11 mouse cellular contexts compared by ENCODE assay signal in genomic region chr11:98580301-98581121, GRCm38 (mm10). TPM values are rescaled to one million over a fixed set of nuclear protein-coding genes. Genes with fewer than 3 reads are reported as not detected.
DNase-seq lines count a peak whose midpoint lies in the region; ATAC-seq lines count a peak whose summit lies in the region.
"Had no signal": no experiment of that assay in that cellular context is flagged by ENCODE, and none has a peak within 500 bp of the region (broad histone marks: within the 10 kb centered on the region; RNA-seq: fewer than 3 reads in every experiment).

No protein-coding gene starts in this region.

- DNase-seq in embryonic facial prominence, embryonic 10.5 days (ENCODE audit: low spot score), result no peak
- peak; percentile 47 for DNase-seq in ovary, postnatal 36 days (ENCODE audit: low spot score)
- DNase-seq in ovary, postnatal 14 days (ENCODE audit: low spot score), result no peak
- DNase-seq in liver, embryonic 11.5 days (ENCODE audit: low spot score), result no peak
- DNase-seq in left cerebral cortex, adult 11 months (ENCODE audit: low spot score), result no peak
- no peak for DNase-seq in embryo, embryonic 10 days (ENCODE audit: low spot score)
- DNase-seq: B cell, adult 2 months had no signal

- H3K9me3 ChIP-seq in embryonic facial prominence, embryonic 13.5 days, result no peaks in the 10 kb centered on the region
- no peaks in the 10 kb centered on the region for H3K9me3 ChIP-seq in embryonic facial prominence, embryonic 10.5 days
- H3K9me3 ChIP-seq in liver, embryonic 11.5 days (ENCODE audit: control insufficient read depth, low read length), result no peaks in the 10 kb centered on the region
- H3K9me3 ChIP-seq: embryonic facial prominence, embryonic 12.5 days had no signal

- H3K36me3 ChIP-seq in embryonic facial prominence, embryonic 13.5 days, result peaks cover 42% of the 10 kb centered on the region
- H3K36me3 ChIP-seq in embryonic facial prominence, embryonic 10.5 days (replicated peaks), result peaks cover 48% of the 10 kb centered on the region
- peaks cover 10% of the 10 kb centered on the region; the same call in 1 of the 2 replicates for H3K36me3 ChIP-seq in liver, embryonic 11.5 days (ENCODE audit: control insufficient read depth, insufficient read depth, low read length)

- no peaks in the 10 kb centered on the region for H3K27me3 ChIP-seq in embryonic facial prominence, embryonic 13.5 days
- H3K27me3 ChIP-seq in embryonic facial prominence, embryonic 10.5 days (replicated peaks; ENCODE audit: low read depth, poor library complexity, severe bottlenecking), result no peaks in the 10 kb centered on the region
- no peaks in the 10 kb centered on the region for H3K27me3 ChIP-seq in liver, embryonic 11.5 days (replicated peaks; ENCODE audit: control insufficient read depth, insufficient read depth, low read length)
- H3K27me3 ChIP-seq: embryonic facial prominence, embryonic 12.5 days had no signal

- no peak for ATAC-seq in embryonic facial prominence, embryonic 13.5 days (ENCODE audit: insufficient number of reproducible peaks, insufficient read depth, low FRiP score, low TSS enrichment, low read depth)
- ATAC-seq in liver, embryonic 11.5 days (replicated peaks; ENCODE audit: low FRiP score), result peak; percentile 59
- ATAC-seq in frontal cortex, adult (ENCODE audit: low TSS enrichment), result no peak

- H3K27ac ChIP-seq in embryonic facial prominence, embryonic 13.5 days, result peak overlapping the region; percentile 39; the same call in 1 of the 2 replicates
- H3K27ac ChIP-seq in embryonic facial prominence, embryonic 10.5 days (replicated peaks), result no peak overlapping the region
- H3K27ac ChIP-seq in liver, embryonic 11.5 days (ENCODE audit: low read depth, low read length), result peak overlapping the region; percentile 99
- H3K27ac ChIP-seq: embryonic facial prominence, embryonic 12.5 days had no signal

- no peak overlapping the region for H3K9ac ChIP-seq in embryonic facial prominence, embryonic 13.5 days
- peak overlapping the region; percentile 61 for H3K9ac ChIP-seq in liver, embryonic 11.5 days (ENCODE audit: low read depth, low read length)
- H3K9ac ChIP-seq: embryonic facial prominence, embryonic 12.5 days had no signal

- H3K4me2 ChIP-seq in embryonic facial prominence, embryonic 13.5 days, result no peak overlapping the region
- peak overlapping the region; percentile 89 for H3K4me2 ChIP-seq in liver, embryonic 11.5 days
- H3K4me2 ChIP-seq: embryonic facial prominence, embryonic 12.5 days had no signal

- H3K4me3 ChIP-seq in embryonic facial prominence, embryonic 13.5 days, result no peak overlapping the region
- H3K4me3 ChIP-seq in embryonic facial prominence, embryonic 10.5 days, result no peak overlapping the region
- H3K4me3 ChIP-seq in liver, embryonic 11.5 days (ENCODE audit: low read depth, low read length), result peak overlapping the region; percentile 41
- H3K4me3 ChIP-seq: embryonic facial prominence, embryonic 12.5 days; myocyte had no signal

- 80% methylated on average over 16 of the region's 16 CpGs for WGBS in embryonic facial prominence, embryonic 13.5 days
- WGBS in embryonic facial prominence, embryonic 10.5 days, result 76% methylated on average over 16 of the region's 16 CpGs
- 36% methylated on average over 16 of the region's 16 CpGs for WGBS in liver, embryonic 11.5 days

- peaks cover 10% of the 10 kb centered on the region for H3K4me1 ChIP-seq in embryonic facial prominence, embryonic 13.5 days
- peaks cover 11% of the 10 kb centered on the region for H3K4me1 ChIP-seq in embryonic facial prominence, embryonic 10.5 days
- H3K4me1 ChIP-seq in liver, embryonic 11.5 days (replicated peaks; ENCODE audit: control insufficient read depth, insufficient read depth, low read length), result peaks cover 55% of the 10 kb centered on the region

RNA-seq across cellular contexts. Expression of gene Ormdl3, which starts 6.7 kb away (rescaled TPM):
- 69.4 and 71.9 TPM in 2 replicates for polyA plus RNA-seq in embryonic facial prominence, embryonic 13.5 days (2015; fragmentation: Nextera tagmentation; extraction: Ambion mirVana)
- 56.7 and 57.7 TPM in 2 replicates for polyA plus RNA-seq in embryonic facial prominence, embryonic 10.5 days (2016; fragmentation: Nextera tagmentation; extraction: Ambion mirVana)
- 10.9 and 11.7 TPM in 2 replicates for polyA plus RNA-seq in liver, embryonic 11.5 days (2014; fragmentation: Nextera tagmentation; extraction: Ambion mirVana)

RNA-seq across cellular contexts. Expression of gene Lrrc3c, which starts 17.6 kb away (rescaled TPM):
- polyA plus RNA-seq in embryonic facial prominence, embryonic 13.5 days (2015; fragmentation: Nextera tagmentation; extraction: Ambion mirVana), result not detected in 2 replicates
- not detected in 2 replicates for polyA plus RNA-seq in embryonic facial prominence, embryonic 10.5 days (2016; fragmentation: Nextera tagmentation; extraction: Ambion mirVana)
- not detected in 2 replicates for polyA plus RNA-seq in liver, embryonic 11.5 days (2014; fragmentation: Nextera tagmentation; extraction: Ambion mirVana)
- polyA plus RNA-seq: embryonic facial prominence, embryonic 12.5 days; myocyte had no signal

RNA-seq across cellular contexts. Expression of gene Zpbp2, which starts 29.6 kb away (rescaled TPM):
- polyA plus RNA-seq in embryonic facial prominence, embryonic 13.5 days (2015; fragmentation: Nextera tagmentation; extraction: Ambion mirVana), result not detected in 2 replicates
- polyA plus RNA-seq in embryonic facial prominence, embryonic 10.5 days (2016; fragmentation: Nextera tagmentation; extraction: Ambion mirVana), result 0.20 and 0.47 TPM in 2 replicates
- polyA plus RNA-seq in liver, embryonic 11.5 days (2014; fragmentation: Nextera tagmentation; extraction: Ambion mirVana), result 0.40 and 0.42 TPM in 2 replicates
- polyA plus RNA-seq: embryonic facial prominence, embryonic 12.5 days; myocyte had no signal

RNA-seq across cellular contexts. Expression of gene Ikzf3, which starts 34.7 kb away (rescaled TPM):
- 0.27 and 0.58 TPM in 2 replicates for polyA plus RNA-seq in embryonic facial prominence, embryonic 13.5 days (2015; fragmentation: Nextera tagmentation; extraction: Ambion mirVana)
- 0.05 and 0.13 TPM in 2 replicates for polyA plus RNA-seq in embryonic facial prominence, embryonic 10.5 days (2016; fragmentation: Nextera tagmentation; extraction: Ambion mirVana)
- polyA plus RNA-seq in liver, embryonic 11.5 days (2014; fragmentation: Nextera tagmentation; extraction: Ambion mirVana), result 0.04 and 0.32 TPM in 2 replicates
- polyA plus RNA-seq: myocyte had no signal

RNA-seq across cellular contexts. Expression of gene Gm12355, which starts 45.0 kb away (rescaled TPM):
- polyA plus RNA-seq in embryonic facial prominence, embryonic 13.5 days (2015; fragmentation: Nextera tagmentation; extraction: Ambion mirVana), result 0.80 and 4.0 TPM in 2 replicates
- 1.3 and 2.0 TPM in 2 replicates for polyA plus RNA-seq in embryonic facial prominence, embryonic 10.5 days (2016; fragmentation: Nextera tagmentation; extraction: Ambion mirVana)
- polyA plus RNA-seq in liver, embryonic 11.5 days (2014; fragmentation: Nextera tagmentation; extraction: Ambion mirVana), result 0.44 and 0.95 TPM in 2 replicates
